ENCODE assay signal across 8 mouse cellular contexts in genomic region chr10:53435181-53435874, GRCm38 (mm10). TPM values are rescaled to one million over a fixed set of nuclear protein-coding genes. Genes with fewer than 3 reads are reported as not detected.
A peak's percentile ranks its signal among the peaks of the same experiment; 100 is the strongest.
DNase-seq lines count a peak whose midpoint lies in the region; ATAC-seq lines count a peak whose summit lies in the region.

No protein-coding gene starts in this region.

- peak; percentile 67 for ATAC-seq in common myeloid progenitor, adult 5-6 weeks (replicated peaks; ENCODE audit: low read depth, poor library complexity, severe bottlenecking)
- peak; percentile 54 for ATAC-seq in inflammation-experienced regulatory T-cells, adult 6 months
- ATAC-seq in megakaryocyte progenitor cell, adult 5-6 weeks (replicated peaks; ENCODE audit: poor library complexity): peak; percentile 78

- DNase-seq in adrenal gland, adult 8-10 months: peak; percentile 60
- DNase-seq in gastrocnemius, postnatal 25 days: peak; percentile 81
- DNase-seq in left cerebral cortex, postnatal 4 days: peak; percentile 78
- DNase-seq in right cerebral cortex, postnatal 4 days: peak; percentile 55
- peak; percentile 49 for DNase-seq in yolk sac, embryonic 10.5 days (ENCODE audit: low spot score)

- intact Hi-C loops in left cerebral cortex, postnatal 4 days (cut with DNase I): no loop called here

RNA-seq across cellular contexts. Expression of gene Cep85l, which starts 55.6 kb away (rescaled TPM):
- 10 to 100 TPM in 2 of 4 experiments, 1 to 10 TPM in 2; 7.5 to 15.7 (median 11.4) TPM for total RNA-seq in adrenal gland, adult 8-10 months (2022)
- total RNA-seq in common myeloid progenitor, adult 5-6 weeks (2017): 24.1 and 30.8 TPM in 2 replicates
- 10 to 100 TPM; 30.7 to 85.6 TPM for total RNA-seq in gastrocnemius, postnatal 25 days (2021)
- polyA plus RNA-seq in inflammation-experienced regulatory T-cells, adult 6 months (2017; shearing (Covaris generic)): 1 to 10 TPM; 1.6 to 3.4 (median 2.6) TPM
- 10 to 100 TPM; 20.4 to 20.7 TPM for total RNA-seq in left cerebral cortex, postnatal 4 days (2021)
- 34.0 and 37.0 TPM in 2 replicates for total RNA-seq in megakaryocyte progenitor cell, adult 5-6 weeks (2015)
- 34.9 and 44.2 TPM in 2 replicates for total RNA-seq in megakaryocyte progenitor cell, adult 5-6 weeks (2017)

Comparison
In these comparisons a context has a peak if more than half of its experiments do, and no peak if none do; other contexts are left out.
1. Peak in every context shown above with its lines: DNase-seq and ATAC-seq.